Mouse (Mus musculus) spleen, adult 2 months (tissue): ENCODE data around the gene 1600002K03Rik.

Experiments used
- CTCF ChIP-seq: fragments of 200-500 bp; IDR thresholded peaks from 2 replicates; pipeline ENCODE4 v1.5.1; 2011; ENCODE audit warnings: mild to moderate bottlenecking, inconsistent platforms; ENCODE audit not compliant: insufficient read depth, insufficient read length, insufficient replicate concordance; ENCODE audit errors: extremely low read depth
- POLR2A ChIP-seq: fragments of 200-500 bp; IDR thresholded peaks from 2 replicates; pipeline ENCODE4 v1.6.1; 2011; ENCODE audit warnings: low read depth, low read length, inconsistent platforms

GRCm38 (mm10) chr10:80173358-80173757, 614 bp downstream of the 1600002K03Rik start:
- TF ChIP-seq CTCF, result no peak
- TF ChIP-seq POLR2A, result no peak
